Mouse (Mus musculus): ENCODE data around the gene Olfr1211.

DNA sequence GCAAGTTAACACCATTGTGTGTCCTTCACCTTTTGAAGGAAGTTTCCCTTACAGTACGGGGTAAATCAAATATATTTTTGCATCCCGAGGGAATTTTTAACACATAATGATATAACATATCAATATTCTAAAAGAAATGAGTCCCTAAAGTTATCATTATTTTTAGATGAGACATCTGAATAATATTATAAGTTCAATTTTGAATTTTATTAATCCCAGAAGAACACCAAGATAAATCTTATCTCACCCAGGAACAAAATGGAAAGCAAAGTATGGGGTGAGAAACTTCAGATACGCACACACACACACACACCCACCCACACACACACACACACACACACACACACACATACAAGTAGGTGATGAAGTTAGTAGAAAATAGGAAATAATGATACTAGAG is 22.9 kb downstream of the Olfr1211 start, which contains the start of gene Olfr1209:
- TF ChIP-seq POLR2A (IDR thresholded peaks at IDR 0.05; ENCODE audit: extremely low read depth, insufficient read depth, low read length): no peak
- TF ChIP-seq CTCF (IDR thresholded peaks at IDR 0.05; ENCODE audit: low read depth, low read length): no peak
